Mouse (Mus musculus): Measurements from ENCODE around the gene Agap2.
"Not testable (repeated sequence)": the region's sequence is repeated elsewhere in the genome, so short reads cannot be mapped to it uniquely, and the experiment has no call there.

Agap2 gene

GRCm38 (mm10) chr10:127059968-127060916 lies 14.8 kb upstream of the Agap2 start, which contains the start of gene March9:
Gene March9 (minus strand): TSS chr10:127060184.
- DNase-seq = peak; percentile 75 to 90

- DNase-seq = no peak
Measured at GRCm38 (mm10) chr10:127061085-127061484, 14.0 kb upstream of the Agap2 start.

DNA sequence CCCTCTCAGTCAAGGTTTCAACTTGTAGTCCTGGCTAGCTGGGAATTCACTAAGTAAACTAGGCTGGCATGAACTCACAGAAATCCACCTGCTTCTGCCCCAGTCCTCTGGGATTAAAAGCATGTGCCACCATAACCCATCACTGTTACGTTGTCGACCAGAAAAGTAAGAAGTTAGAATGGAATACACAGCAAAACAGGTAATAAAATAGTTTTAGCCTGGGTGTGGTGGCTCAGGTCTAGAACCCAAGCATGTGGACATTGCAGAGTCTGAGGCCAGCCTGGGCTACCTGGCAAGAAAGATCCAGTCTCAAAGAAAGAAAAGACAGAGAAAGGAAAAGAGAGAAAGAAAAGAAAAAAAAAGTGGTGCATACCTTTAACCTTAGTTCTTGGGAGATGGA lies 13.6 kb upstream of the Agap2 start:
- DNase-seq = no peak

- DNase-seq = not testable (repeated sequence)
Measured at GRCm38 (mm10) chr10:127062101-127062500, 13.0 kb upstream of the Agap2 start.

DNA sequence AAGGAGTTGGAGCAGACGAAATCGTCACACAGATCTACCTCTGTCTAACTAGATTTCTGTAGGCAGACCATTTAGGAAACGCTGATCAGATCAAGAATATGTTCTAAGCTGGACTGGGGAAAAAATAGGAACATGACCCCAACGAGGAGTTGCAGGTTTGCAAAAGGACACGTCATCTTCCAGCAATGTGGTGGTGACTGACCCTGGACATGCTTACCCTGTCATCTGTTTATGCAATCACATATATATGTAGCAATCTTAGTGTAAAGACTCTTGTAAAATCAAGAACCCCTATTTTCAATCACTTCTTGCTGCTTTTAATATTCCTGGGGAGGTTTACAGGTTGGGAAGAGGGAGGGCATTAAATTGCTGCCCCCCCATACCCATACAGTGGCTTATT lies 12.6 kb upstream of the Agap2 start:
- DNase-seq = no peak

- DNase-seq = peak; percentile 98 to 100
Measured at GRCm38 (mm10) chr10:127063239-127063872, 11.7 kb upstream of the Agap2 start, which contains the start of gene Cdk4. Gene Cdk4 (plus strand): TSS chr10:127063534.

- DNase-seq = no peak
Measured at GRCm38 (mm10) chr10:127063913-127064870, 10.9 kb upstream of the Agap2 start.

GRCm38 (mm10) chr10:127065981-127066380 lies 9.1 kb upstream of the Agap2 start:
- DNase-seq = no peak

DNA sequence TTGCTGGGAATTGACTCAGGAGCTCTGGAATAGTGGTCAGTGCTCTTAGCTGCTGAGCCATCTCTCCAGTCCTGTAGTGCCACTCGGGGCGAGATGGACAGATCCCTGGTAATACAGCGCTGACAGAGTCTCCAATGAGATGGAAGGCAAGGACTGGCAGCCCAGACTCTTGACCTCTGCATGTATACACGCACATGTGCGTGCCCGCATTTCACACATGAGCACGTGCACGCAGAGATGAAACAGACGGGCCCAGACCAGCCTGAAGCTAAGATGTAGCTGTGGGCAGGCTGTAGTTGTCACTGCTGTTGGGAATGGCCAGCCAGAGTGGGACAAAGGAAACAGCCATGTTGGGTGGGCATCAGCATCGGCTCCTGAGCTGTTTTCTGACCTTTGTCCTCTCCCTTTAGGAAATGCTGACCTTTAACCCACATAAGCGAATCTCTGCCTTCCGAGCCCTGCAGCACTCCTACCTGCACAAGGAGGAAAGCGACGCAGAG lies 8.5 kb upstream of the Agap2 start:
- no peak for DNase-seq

DNA sequence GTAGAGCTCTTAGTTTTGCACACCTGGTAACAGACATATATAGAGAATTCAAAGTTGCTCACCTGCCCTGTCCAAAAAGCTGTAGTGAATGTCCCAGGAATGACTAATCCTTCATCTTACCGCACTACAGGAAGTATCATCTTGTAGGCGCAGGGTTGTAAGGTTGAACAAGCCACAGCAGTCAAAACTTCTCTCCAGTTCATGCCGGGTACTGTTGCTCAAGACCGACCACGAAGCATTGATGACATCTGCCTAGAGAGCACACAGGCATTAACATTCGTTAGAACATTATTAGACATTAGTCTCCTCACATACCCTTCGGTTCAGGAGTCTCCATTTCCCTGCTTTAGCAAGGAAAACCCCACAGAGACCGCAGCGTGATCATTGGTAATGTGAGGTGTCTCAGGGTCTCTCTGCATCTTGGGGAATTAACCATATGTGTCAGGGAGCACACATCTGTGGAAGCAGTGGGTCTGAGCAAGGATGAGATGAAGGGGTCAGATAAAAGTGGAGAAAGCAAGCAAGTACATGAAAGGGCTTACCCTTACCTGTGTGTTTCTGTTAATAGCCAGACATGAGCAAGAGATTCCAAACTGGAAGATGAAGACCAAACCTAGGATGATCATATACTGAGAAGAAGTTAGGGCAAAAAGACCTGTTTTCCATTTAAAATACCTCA lies 6.6 kb upstream of the Agap2 start:
- no peak for DNase-seq

DNA sequence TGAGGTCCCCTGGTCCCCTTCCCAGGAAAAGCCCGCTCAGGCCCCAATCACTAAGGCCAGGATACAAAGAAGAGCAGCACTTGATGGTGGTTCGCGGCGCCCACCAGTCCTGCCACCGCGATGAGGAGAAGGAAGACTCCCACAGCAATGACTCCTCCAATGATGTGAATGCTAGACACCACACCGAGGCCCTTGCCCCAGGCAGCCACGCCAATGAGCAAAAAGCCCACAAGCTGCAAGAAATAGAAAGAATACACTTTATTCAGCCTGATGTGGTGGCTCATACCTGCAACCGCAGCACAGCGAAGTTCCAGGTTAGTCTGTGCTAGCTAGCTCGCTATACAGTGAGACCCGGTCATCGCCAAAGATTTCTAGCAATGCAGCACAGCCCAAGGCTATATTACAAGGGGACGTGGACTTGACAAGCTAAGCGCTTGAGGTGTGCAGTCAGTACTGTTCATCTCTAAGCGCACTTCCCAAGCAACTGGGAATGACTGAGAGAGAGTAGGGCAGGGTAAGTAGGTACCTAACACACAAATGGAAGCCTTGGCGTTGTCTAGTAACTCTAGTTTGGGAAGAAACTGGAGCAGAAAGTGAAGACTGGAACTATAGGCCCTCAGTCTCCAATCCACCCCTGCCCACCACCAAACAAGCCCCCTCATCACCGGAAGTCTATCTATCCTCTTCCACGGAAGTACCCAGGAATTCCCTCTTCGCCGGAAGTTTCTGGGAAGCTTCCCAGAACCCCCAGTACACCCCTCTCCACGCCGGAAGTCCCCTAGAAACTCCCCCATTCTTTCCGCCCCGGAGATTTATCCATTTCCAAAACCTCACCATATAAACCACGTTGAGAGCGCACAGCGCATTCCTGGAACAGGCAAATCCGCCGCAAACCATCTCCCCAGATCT lies 5.5 kb upstream of the Agap2 start:
- DNase-seq = no peak

GRCm38 (mm10) chr10:127070190-127071121 lies 4.6 kb upstream of the Agap2 start, which contains the start of gene Tspan31:
Gene Tspan31 (minus strand): TSS chr10:127070264.
- DNase-seq = peak; percentile 88 to 90

DNA sequence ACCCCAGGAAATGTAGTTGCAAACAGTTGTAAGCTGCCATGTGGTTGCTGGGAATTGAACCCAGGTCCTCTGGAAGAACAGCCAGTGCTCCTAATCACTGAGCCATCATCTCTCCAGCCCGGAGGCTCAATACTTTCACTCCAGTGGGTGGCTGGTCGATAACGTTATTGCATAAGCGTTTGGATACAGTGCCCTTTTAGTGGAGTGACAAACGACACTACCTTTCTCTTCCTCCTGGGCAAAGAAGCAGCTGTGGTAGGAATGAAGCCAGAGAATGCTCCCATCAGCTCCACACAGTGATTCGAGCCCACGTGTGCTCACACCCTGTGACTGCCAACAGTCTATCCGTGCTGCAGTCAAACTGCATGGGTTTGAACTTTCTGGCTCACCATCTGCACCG lies 3.9 kb upstream of the Agap2 start:
- no peak for DNase-seq

- DNase-seq = not testable (repeated sequence)
Measured at GRCm38 (mm10) chr10:127072270-127072669, 2.8 kb upstream of the Agap2 start.

DNA sequence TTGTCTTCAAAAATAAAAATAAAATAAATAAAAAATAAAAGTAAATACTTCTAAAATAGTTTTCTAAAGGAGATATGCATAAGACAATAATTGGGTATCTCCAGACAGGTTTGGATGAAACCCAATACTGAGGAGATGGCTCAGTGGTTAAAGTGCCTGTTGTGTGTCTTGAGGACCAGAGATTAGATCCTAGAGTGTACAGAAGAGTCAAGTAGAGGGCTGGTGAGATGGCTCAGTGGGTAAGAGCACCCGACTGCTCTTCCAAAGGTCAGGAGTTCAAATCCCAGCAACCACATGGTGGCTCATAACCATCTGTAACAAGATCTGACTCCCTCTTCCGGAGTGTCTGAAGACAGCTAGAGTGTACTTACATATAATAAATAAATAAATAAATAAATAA lies 2.1 kb upstream of the Agap2 start:
- not testable (repeated sequence) for DNase-seq

- DNase-seq = no peak
Measured at GRCm38 (mm10) chr10:127073981-127074380, 1.1 kb upstream of the Agap2 start.

- DNase-seq = no peak
Measured at GRCm38 (mm10) chr10:127075651-127076050, 567 bp downstream of the Agap2 start.

- no peak for DNase-seq
Measured at GRCm38 (mm10) chr10:127076082-127076481, 998 bp downstream of the Agap2 start.

DNA sequence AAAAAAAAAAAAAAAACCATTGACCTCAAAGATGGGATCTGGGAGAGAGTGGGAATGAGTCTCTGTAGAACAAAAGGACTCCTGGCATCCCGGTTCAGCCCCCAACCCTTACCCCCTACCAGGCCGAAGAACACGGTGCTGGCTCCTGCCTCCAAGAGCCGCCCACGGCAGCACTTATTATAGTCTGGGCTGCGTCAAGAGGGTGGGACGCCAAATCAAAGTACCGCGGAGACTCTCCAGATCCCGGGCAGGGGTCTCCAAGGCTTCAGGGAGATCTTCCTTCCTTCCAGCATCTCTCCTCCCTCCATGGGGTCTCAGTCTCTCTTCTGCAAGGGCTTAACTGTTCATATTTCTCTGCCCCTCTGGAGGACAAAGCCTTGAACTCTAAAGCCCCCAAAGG lies 2.4 kb downstream of the Agap2 start:
- DNase-seq = no peak

All from cerebellum, postnatal 36 days (tissue).